21 mouse cellular contexts compared by ENCODE assay signal in the genomic region with DNA sequence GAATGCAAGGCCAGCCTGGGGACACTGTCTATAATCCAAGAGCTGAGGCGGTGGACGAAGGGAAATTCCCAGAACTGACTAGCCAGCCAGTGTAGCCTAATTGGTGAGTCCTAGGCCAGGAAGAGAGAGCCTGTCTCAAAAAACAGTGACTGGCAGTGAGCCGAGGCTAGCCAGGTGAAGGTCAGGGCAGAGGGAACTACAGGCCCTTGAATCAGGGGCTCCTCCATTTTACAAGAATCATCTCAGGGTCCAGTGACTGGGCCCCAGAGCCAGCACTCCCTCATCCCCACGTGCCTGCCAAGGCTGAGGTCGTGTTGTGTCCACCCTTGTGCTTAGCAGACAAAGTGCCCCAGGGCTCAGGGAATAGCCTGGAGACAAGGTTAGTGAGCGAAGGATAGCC.
"Had no signal": no experiment of that assay in that cellular context is flagged by ENCODE, and none has a peak within 500 bp of the region (broad histone marks: within the 10 kb centered on the region; RNA-seq: fewer than 3 reads in every experiment).

No protein-coding gene starts in this region.

- H3K36me3 ChIP-seq: limb, embryonic 10.5 days; limb, embryonic 13.5 days; liver, embryonic 12.5 days; liver, embryonic 15.5 days; lung, embryonic 15.5 days; midbrain, embryonic 12.5 days; midbrain, embryonic 15.5 days; neural tube, embryonic 12.5 days; neural tube, embryonic 15.5 days had no signal

- H3K4me2 ChIP-seq: limb, embryonic 13.5 days; liver, embryonic 12.5 days; liver, embryonic 15.5 days; lung, embryonic 15.5 days; midbrain, embryonic 12.5 days; midbrain, embryonic 15.5 days; neural tube, embryonic 12.5 days; neural tube, embryonic 15.5 days had no signal

- H3K9me3 ChIP-seq: limb, embryonic 10.5 days; limb, embryonic 13.5 days; liver, embryonic 12.5 days; liver, embryonic 15.5 days; lung, embryonic 15.5 days; midbrain, embryonic 12.5 days; midbrain, embryonic 15.5 days; neural tube, embryonic 12.5 days; neural tube, embryonic 15.5 days had no signal

- H3K27me3 ChIP-seq: limb, embryonic 13.5 days; liver, embryonic 12.5 days; liver, embryonic 15.5 days; lung, embryonic 15.5 days; midbrain, embryonic 12.5 days; midbrain, embryonic 15.5 days had no signal

- H3K4me3 ChIP-seq: layer of hippocampus, adult 2 months; limb, embryonic 10.5 days; limb, embryonic 13.5 days; liver, embryonic 12.5 days; liver, embryonic 15.5 days; lung, embryonic 15.5 days; midbrain, embryonic 12.5 days; midbrain, embryonic 15.5 days; neural tube, embryonic 12.5 days; neural tube, embryonic 15.5 days had no signal

- H3K27ac ChIP-seq: kidney, postnatal 0 days; layer of hippocampus, adult 2 months; limb, embryonic 10.5 days; limb, embryonic 13.5 days; liver, embryonic 12.5 days; liver, embryonic 15.5 days; lung, embryonic 15.5 days; midbrain, embryonic 12.5 days; midbrain, embryonic 15.5 days; neural tube, embryonic 12.5 days; neural tube, embryonic 15.5 days; stomach, postnatal 0 days had no signal

- H3K9ac ChIP-seq: limb, embryonic 13.5 days; liver, embryonic 12.5 days; liver, embryonic 15.5 days; lung, embryonic 15.5 days; midbrain, embryonic 12.5 days; midbrain, embryonic 15.5 days; neural tube, embryonic 12.5 days; neural tube, embryonic 15.5 days had no signal

- DNase-seq: kidney, postnatal 25 days; layer of hippocampus, adult 9-11 months; liver; lung, adult 18-20 months; lung, postnatal 10 days; lung, postnatal 36 days; retina, postnatal 1 day; thymus, adult 18-20 months; thymus, postnatal 36 days had no signal

- ATAC-seq: liver, embryonic 12.5 days; midbrain, embryonic 15.5 days had no signal
